Mouse (Mus musculus) hindbrain, embryonic 11.5 days (tissue): Measurements from ENCODE around the gene Pfpl. TPM values are rescaled to one million over a fixed set of nuclear protein-coding genes. Genes with fewer than 3 reads are reported as not detected.
A peak's percentile ranks its signal among the peaks of the same experiment; 100 is the strongest.

Experiments used
- ATAC-seq: fragments of 200-750 bp; cut with Nextera tagmentation; 2 replicates; pipeline ENCODE4 v1.8.0; 2017; ENCODE audit warnings: mild to moderate bottlenecking, moderate TSS enrichment, moderate library complexity; ENCODE audit not compliant: low FRiP score
- DNase-seq: peaks from one replicate; pipeline ENCODE4 v3.0.0-alpha.2; 2015; ENCODE audit warnings: low spot score
- H3K27ac ChIP-seq: fragments of 300-500 bp; sonication (generic); 2 replicates; pipeline ENCODE4 v1.5.1; 2014; ENCODE audit warnings: mild to moderate bottlenecking, low read depth, low read length
- H3K27me3 ChIP-seq: fragments of 300-500 bp; sonication (generic); 2 replicates; pipeline ENCODE4 v1.6.1; 2014; ENCODE audit warnings: mild to moderate bottlenecking, low read length, moderate library complexity, mixed read lengths; ENCODE audit not compliant: control insufficient read depth, insufficient read depth
- H3K36me3 ChIP-seq: fragments of 300-500 bp; sonication (generic); 2 replicates; pipeline ENCODE4 v1.6.1; 2014; ENCODE audit warnings: mild to moderate bottlenecking, low read length, moderate library complexity, mixed read lengths; ENCODE audit not compliant: control insufficient read depth, insufficient read depth
- H3K4me1 ChIP-seq: fragments of 300-500 bp; sonication (generic); replicated peaks from 2 replicates; pipeline ENCODE4 v1.6.1; 2014; ENCODE audit warnings: low read length, mixed read lengths; ENCODE audit not compliant: control insufficient read depth, insufficient read depth
- H3K4me2 ChIP-seq: fragments of 300-500 bp; sonication (generic); replicated peaks from 2 replicates; pipeline ENCODE4 v1.6.1; 2014; ENCODE audit warnings: mild to moderate bottlenecking, low read depth, low read length
- H3K4me3 ChIP-seq: fragments of 300-500 bp; sonication (generic); 2 replicates; pipeline ENCODE4 v1.5.1; 2014; ENCODE audit warnings: low read depth, low read length
- H3K9ac ChIP-seq: fragments of 300-500 bp; sonication (generic); 2 replicates; pipeline ENCODE4 v1.6.1; 2014; ENCODE audit warnings: low read depth, low read length
- H3K9me3 ChIP-seq: fragments of 300-500 bp; sonication (generic); 2 replicates; pipeline ENCODE4 v1.6.1; 2016; ENCODE audit warnings: low read length; ENCODE audit not compliant: control insufficient read depth
- WGBS: fragments of 180-500 bp; shearing (Covaris S2); extraction: QIAGEN DNeasy Blood & Tissue Kit; methylation state at CpG from one replicate; pipeline ENCODE4 v1.1.7; 2014; 5-methylcytosine and 5-hydroxymethylcytosine counted together
- polyA plus RNA-seq: library from polyadenylated mRNA; unstranded; fragments of >200 nt; fragmentation: Nextera tagmentation; extraction: Ambion mirVana; gene quantifications from 2 replicates; pipeline ENCODE4 v1.2.1, GENCODE M21; 2014

The Pfpl gene
- not detected in 2 replicates for polyA plus RNA-seq

DNA sequence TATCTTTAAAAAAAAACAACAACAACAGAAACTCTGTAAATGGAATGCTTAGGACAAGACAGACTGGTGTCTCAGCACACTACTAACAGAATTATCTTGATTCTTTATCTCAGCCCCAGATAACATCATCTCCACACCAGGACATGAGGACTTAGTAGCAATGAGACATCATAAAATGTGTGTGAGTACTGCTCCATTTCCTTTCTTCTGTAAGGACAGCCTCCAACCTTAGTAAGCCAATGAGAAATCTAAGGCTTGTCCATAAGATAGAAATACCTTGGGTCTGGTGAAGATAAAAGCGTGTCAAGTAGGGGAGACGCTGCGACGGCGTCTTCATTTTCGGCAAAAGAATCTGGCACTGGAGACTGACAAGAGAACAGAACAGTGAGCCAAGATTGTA is at the start of gene Pfpl:
Gene Pfpl (plus strand): TSS at position 301 of the 400 bp plus-strand sequence.
- 93% methylated on average over 6 of the region's 6 CpGs for WGBS
- no peak within 1 kb of the TSS for H3K4me3 ChIP-seq
- no peak within 1 kb of the TSS for H3K27ac ChIP-seq
- no peak for ATAC-seq
- H3K9ac ChIP-seq, result no peak within 1 kb of the TSS
- no peaks in the 10 kb centered on the region for H3K27me3 ChIP-seq
- H3K4me1 ChIP-seq, result no peaks in the 10 kb centered on the region
- DNase-seq, result no peak
- H3K4me2 ChIP-seq, result no peak within 1 kb of the TSS
- no peaks in the 10 kb centered on the region for H3K36me3 ChIP-seq
- no peaks in the 10 kb centered on the region for H3K9me3 ChIP-seq

DNA sequence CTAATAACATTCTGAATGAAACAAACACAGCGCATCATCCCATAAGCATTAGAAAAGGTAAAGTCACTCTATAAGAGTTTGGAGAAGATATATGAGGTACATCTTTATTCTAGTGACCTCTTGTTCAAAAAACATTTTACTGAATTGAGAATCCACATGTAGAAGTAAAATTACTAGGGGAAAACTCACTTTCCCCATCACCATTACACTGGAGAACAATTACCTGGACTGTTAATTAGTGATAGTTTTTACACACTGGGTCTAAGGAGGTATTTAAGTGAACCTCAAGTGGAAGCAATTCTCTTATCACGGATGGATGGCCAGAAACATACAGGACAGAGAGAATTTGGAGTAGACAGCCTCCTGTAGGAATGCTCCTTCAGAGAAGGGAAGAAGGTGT is 40.7 kb upstream of the Pfpl start, which contains the start of gene Olfr1440:
Gene Olfr1440 (plus strand): TSS at position 301 of the 400 bp plus-strand sequence.
- Histone ChIP-seq H3K9me3 (no peaks in the 10 kb centered on the region), H3K27me3 (no peaks in the 10 kb centered on the region), H3K27ac (no peak within 1 kb of the TSS), H3K9ac (no peak within 1 kb of the TSS), H3K36me3 (no peaks in the 10 kb centered on the region), H3K4me1 (no peaks in the 10 kb centered on the region), H3K4me3 (no peak within 1 kb of the TSS), H3K4me2 (no peak within 1 kb of the TSS)
- ATAC-seq (no peak), DNase-seq (no peak)
- WGBS, result 74% methylated on average over 2 of the region's 2 CpGs

DNA sequence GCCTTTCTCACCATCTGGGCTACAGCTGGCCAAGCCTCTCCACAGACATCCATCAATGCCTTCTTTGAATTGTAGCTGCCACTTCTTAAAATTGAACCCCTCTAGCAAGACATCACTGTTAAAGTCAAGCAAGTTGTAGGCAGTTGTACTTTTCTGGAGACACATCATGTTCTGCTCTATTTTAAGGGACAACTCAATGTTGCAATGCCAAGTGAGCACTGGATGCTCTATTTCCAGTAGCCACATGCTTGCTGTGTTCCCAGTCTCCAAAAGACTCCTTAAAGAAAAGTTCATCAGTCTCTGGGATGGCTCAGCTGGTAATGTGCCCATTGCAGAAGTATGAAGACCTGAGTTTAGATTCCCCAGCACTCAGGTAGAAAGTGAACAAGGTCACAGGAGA is 14.0 kb upstream of the Pfpl start:
- Histone ChIP-seq H3K27ac (no peak overlapping the region), H3K4me2 (no peak overlapping the region), H3K4me1 (no peaks in the 10 kb centered on the region), H3K9me3 (no peaks in the 10 kb centered on the region), H3K9ac (no peak overlapping the region), H3K27me3 (no peaks in the 10 kb centered on the region), H3K36me3 (no peaks in the 10 kb centered on the region), H3K4me3 (no peak overlapping the region)
- DNase-seq (no peak), ATAC-seq (no peak)

DNA sequence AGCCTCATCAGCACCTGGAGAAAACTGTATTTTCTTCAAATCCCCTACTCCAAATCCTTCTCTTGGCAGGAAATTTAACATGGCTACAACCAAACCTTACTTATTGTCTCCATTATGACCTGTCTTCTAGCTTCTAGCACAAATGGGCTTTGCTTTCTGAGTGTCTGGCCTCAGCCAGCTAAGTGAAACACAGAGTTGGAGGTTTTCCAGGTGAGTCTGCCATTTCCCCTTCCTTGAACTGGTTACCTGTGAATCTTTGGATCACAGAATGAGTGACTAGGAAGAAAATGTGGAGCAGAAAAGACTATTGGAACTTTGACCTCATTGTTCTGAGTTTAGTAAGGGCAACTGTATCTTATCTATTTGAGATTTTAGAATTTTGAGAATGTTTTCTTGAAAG is 10.3 kb upstream of the Pfpl start, which contains the start of gene Olfr1441:
Gene Olfr1441 (plus strand): TSS at position 73 of the 400 bp plus-strand sequence.
- no peak for ATAC-seq
- Histone ChIP-seq H3K9me3 (no peaks in the 10 kb centered on the region), H3K4me3 (no peak within 1 kb of the TSS), H3K4me2 (no peak within 1 kb of the TSS), H3K27me3 (no peaks in the 10 kb centered on the region), H3K4me1 (no peaks in the 10 kb centered on the region), H3K27ac (no peak within 1 kb of the TSS), H3K36me3 (no peaks in the 10 kb centered on the region), H3K9ac (no peak within 1 kb of the TSS)
- DNase-seq, result no peak

DNA sequence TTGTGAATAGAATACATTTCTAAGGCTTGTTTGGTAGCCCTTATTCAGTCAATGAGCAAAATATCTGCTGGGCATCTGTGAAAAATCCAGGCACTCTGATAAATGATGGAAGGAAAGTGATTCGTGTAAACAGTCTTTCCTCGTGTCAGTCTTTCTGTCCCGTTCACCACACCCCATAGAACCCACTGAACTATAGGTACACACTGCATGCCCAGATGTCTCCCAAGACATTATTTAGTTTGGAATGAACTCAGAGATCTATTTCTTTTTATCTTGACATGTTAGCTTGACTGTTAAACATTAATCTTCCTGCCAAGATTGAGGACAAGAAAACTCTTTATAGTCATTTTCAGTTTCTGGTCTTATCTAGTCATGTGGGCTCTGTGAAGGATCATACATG is 9.4 kb upstream of the Pfpl start:
- Histone ChIP-seq H3K36me3 (no peaks in the 10 kb centered on the region), H3K4me3 (no peak overlapping the region), H3K27ac (no peak overlapping the region), H3K4me2 (no peak overlapping the region), H3K4me1 (no peaks in the 10 kb centered on the region), H3K27me3 (no peaks in the 10 kb centered on the region), H3K9ac (no peak overlapping the region), H3K9me3 (no peaks in the 10 kb centered on the region)
- no peak for ATAC-seq
- 85% methylated on average over 3 of the region's 3 CpGs for WGBS
- DNase-seq, result no peak

DNA sequence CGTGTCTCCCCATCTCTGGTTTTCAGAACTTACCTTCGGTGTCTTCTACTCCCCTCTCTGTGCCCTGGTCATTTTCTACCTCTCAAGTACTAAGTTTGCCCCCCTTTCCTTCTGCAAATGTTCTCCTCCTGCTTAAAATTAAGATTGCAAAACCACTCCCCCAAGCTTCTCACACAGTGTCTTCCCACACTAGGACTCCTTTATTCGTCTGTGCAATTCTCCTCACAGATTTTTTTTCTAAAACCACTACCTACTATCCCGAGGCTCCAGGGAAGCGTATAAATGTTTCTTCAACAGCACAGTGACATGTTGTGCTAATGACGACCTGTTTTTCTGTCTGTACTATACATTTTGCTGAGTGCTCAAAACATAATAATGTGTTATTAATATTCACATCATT is 7.2 kb upstream of the Pfpl start:
- no peak for ATAC-seq
- Histone ChIP-seq H3K27ac (no peak overlapping the region), H3K4me2 (no peak overlapping the region), H3K9ac (no peak overlapping the region), H3K27me3 (no peaks in the 10 kb centered on the region), H3K9me3 (no peaks in the 10 kb centered on the region), H3K4me1 (no peaks in the 10 kb centered on the region), H3K36me3 (no peaks in the 10 kb centered on the region), H3K4me3 (no peak overlapping the region)
- DNase-seq, result no peak
- 84% methylated on average over 6 of the region's 6 CpGs for WGBS

DNA sequence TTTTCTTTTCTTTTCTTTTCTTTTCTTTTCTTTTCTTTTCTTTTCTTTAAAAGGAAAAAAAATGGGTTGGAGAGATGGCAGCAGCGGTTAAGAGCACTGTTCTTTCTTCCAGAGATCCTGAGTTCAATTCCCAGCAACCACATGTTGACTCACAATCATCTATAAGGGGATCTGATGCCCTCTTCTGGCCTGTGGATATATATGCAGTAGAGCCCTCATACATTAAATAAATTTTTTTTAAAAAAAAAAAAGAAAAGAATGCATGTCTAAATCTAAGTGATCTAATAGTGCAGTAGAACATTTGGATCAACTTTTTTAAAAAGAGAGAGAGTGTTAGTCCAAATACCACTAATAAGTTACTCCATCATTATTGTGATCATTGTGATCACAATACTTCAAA is 6.0 kb upstream of the Pfpl start:
- no peak overlapping the region for H3K9ac ChIP-seq
- H3K4me2 ChIP-seq, result no peak overlapping the region
- H3K27ac ChIP-seq, result no peak overlapping the region
- H3K4me1 ChIP-seq, result no peaks in the 10 kb centered on the region
- H3K27me3 ChIP-seq, result no peaks in the 10 kb centered on the region
- no peaks in the 10 kb centered on the region for H3K9me3 ChIP-seq
- H3K4me3 ChIP-seq, result no peak overlapping the region
- ATAC-seq, result no peak
- no peak for DNase-seq
- WGBS, result 79% methylated on average over 1 of the region's 1 CpGs
- no peaks in the 10 kb centered on the region for H3K36me3 ChIP-seq

DNA sequence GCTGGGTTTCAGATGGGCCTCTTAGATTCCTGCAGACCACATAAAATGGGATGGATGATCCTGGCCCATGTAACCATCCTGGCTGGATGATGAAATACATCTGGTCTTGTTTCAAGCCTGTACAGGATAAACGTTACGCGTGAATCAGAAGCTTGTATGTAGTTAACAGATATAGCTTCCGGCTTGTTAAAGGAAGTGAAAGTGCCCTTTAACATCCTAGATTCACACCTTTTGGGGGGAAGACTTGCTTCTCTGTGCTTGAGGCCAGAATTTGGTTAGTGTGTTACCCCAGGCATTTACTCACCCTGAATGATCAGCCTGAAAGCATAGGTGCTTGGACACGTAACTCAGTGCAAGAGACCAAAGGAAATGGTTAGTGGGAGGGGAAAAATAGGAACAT is 604 bp upstream of the Pfpl start:
- Histone ChIP-seq H3K9me3 (no peaks in the 10 kb centered on the region), H3K4me3 (no peak overlapping the region), H3K27ac (no peak overlapping the region), H3K27me3 (no peaks in the 10 kb centered on the region), H3K4me1 (no peaks in the 10 kb centered on the region), H3K36me3 (no peaks in the 10 kb centered on the region), H3K9ac (no peak overlapping the region), H3K4me2 (no peak overlapping the region)
- ATAC-seq (no peak), DNase-seq (no peak)
- WGBS, result 91% methylated on average over 5 of the region's 5 CpGs

DNA sequence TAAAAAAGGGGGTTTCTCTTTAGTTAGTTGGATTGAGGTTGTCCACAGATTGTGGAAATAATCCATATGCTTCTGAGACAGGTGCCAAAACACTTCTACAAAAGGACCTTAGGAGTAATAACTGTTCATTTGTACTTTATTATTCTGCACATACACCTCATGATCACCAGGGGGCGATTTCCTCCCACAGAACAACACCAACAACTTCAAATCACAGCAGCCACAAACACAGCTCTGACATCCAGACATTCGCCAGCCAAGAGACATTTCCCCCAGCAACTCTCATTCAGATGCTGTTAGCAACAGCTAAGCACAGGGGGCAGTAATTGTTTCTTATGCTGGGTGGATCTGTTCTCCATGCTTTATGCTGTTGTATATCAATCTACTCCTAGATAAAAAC is 5.3 kb downstream of the Pfpl start:
- ATAC-seq (peak; percentile 74), DNase-seq (peak; percentile 55)
- Histone ChIP-seq H3K9ac (no peak overlapping the region), H3K27me3 (no peaks in the 10 kb centered on the region), H3K27ac (no peak overlapping the region), H3K4me1 (no peaks in the 10 kb centered on the region), H3K4me2 (no peak overlapping the region), H3K4me3 (no peak overlapping the region), H3K9me3 (no peaks in the 10 kb centered on the region), H3K36me3 (no peaks in the 10 kb centered on the region)
- 12% methylated on average over 2 of the region's 2 CpGs for WGBS
